Mouse (Mus musculus) telencephalon, adult 2 months (tissue): ENCODE data around the gene Tbc1d8.

Source experiments
- DNase-seq: peaks from one replicate; pipeline ENCODE4 v3.0.0-alpha.2; 2011; ENCODE audit warnings: low read depth, low spot score

Tbc1d8 gene

DNA sequence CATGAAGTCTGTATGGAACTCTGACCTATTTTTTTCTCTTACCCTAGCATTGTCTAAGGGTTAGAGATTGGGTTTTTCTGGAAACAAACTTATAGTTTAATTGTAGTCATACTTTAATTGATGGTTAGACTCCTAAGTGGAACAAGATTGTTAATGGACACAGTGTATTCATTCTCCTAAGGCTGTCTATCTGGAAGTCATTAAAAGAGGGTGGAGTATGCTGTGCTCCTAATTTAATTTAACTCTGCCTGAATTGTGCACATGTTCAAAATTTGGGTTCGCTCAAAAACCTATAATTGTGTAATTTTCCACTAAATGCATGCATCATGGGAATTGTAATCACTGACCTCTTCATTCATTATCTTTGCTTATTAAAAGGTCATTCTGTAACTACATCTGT is 113.0 kb downstream of the Tbc1d8 start:
- no peak for DNase-seq

DNA sequence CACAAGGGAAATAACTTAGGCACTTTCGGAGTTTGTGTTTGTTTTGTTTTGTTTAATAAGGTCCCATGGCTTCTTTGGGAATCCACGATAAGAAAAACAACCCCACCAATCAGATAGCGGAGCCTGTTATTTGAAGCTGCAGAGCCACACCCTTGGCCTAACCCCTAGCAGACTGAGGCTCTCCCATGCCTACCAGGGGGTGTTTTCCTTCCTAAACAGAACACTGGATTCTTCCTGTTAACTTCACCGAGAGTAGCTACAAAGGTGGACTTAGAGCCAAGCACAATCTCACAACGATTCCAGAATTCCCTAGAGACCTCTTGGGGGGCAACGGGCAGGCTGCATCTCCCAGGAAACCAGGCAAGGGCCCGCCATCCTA is 116.1 kb downstream of the Tbc1d8 start:
- DNase-seq = no peak

DNA sequence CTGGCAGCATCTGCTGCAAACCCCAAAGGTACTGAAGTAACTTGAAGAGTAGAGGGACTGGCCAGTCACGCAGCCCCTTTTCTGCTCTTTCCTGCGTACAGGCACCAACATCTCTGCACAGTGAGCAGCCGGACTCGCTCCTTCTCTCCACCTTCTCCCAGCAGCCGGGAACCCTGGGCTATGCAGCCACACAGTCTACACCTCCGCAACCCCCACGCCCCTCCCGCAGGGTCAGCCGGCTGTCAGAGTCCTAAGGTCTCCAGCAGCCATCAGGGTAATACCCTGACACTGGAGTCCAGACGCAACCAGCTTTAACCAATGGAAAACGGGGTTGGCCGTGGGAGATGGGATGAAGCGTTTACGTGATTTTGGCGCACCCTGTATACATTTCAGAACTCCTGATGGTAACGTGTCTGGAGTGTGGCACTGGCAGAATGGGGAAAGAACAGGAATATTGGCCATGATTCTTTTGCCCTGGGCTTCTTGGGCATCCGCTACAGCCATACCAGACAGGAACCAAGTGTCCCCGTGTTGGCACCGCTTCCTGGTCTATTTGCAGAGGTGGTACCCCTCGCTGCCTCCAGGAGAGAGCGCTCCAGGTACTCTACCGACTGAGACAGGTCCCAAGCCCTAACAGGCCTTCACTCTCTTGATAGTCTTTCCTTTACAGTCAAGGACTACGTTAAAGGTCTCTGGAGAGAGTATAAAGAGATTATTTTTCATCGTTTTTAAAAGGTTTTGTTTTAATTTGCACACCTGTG is 116.6 kb downstream of the Tbc1d8 start:
- DNase-seq = no peak

DNA sequence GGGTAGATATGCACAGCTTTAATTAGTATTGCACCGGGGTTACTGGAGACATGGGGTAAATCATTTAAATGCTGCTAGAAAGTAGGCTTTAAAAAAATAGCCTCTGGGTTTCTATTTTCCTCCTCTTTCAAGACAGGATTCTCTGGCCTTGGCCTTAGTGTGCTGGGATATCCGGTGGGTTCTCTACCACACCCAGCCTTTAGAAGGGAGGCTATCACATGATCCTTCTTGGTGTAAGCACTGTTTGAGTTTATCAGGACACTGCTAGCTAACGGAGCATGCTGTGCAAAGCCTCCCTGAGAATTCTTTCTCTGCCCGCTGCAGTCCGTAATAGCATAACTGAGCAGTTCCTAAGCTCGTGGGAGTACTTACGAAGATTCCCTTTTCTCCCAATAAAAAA is 129.1 kb downstream of the Tbc1d8 start:
- no peak for DNase-seq

DNA sequence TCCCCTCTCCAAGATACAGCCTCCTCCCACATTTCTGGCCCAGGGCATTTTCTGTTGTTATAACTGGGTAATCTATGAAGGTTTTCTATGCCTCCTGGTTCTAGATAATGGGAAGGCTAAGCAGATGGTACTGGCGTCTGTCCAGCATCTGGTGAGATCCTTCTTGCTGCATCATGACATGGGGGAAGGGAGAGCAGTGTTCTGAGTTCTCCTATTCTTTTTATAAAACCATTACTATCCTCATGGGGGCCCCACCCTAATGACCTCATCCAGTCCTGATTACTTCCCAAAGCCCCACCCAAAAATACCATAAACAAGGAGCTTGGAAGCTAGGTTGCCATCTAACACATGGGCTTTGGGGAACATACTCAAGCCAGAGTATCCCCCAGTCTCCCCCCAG is 129.6 kb downstream of the Tbc1d8 start:
- DNase-seq = no peak

DNA sequence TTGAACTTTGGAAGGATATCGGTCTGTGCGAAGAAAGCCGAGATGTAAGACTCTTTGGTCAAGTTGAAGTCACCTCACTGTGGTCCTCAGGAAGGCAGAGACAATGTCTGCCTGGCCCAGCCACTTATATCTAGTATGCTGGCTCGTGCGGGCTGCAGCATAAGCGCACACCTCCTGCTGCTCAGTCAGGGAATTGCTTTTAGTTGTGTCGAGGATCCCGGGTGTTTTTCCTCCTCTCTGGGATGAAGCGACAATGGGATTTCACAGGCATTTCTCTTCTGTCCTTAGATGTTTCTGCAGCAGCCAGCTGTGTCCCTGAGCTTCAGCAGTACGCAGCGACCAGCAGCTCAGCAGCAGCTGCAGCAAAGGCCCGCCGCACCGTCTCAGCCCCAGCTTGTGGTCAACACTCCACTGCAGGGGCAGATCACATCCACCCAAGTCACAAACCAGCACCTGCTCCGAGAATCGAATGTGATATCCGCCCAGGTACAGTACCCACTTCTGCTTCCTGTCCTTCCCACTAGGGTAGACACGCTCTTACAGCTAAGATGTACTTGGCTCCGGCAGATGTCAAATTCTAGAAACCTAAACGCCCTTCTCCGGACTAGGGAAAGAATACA is 133.5 kb downstream of the Tbc1d8 start:
- DNase-seq = no peak

DNA sequence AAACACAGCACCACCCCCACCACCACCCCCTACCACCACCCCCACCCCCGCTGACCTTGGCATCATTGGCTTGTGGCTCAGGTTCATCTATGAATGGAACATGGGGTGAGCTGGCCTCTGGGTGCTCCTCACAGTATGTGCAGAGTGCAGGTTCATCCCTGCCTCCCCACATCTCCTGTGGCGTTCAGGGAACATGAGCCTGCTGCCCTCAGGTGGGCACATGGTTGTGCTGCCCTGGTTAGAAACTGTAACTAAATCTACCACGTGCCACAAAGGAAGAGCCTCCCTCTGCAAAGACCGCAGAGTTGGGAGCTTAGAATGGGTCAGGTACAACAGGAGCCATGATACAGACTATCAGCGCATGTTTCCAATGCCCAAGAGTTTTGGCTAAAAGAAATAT is 135.3 kb downstream of the Tbc1d8 start:
- DNase-seq = no peak

DNA sequence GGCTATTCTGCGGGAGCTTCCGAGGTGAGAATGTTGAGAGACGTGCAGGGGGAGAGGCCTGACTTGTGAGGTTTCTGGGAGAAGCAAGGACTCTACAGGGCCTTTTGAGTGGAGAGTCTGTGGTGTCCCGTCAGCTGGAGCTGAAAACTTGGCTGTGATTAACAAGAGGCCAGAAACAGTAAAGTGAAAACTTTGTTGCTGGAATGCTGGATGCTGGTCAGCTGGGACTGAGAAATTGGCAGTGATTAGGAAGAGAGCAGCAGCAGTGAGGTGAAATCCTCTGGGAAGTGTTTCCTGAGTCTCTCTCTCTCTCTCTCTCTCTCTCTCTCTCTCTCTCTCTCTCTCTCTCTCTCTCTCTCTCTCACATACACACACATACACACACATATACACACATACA is 136.7 kb downstream of the Tbc1d8 start:
- DNase-seq = no peak

DNA sequence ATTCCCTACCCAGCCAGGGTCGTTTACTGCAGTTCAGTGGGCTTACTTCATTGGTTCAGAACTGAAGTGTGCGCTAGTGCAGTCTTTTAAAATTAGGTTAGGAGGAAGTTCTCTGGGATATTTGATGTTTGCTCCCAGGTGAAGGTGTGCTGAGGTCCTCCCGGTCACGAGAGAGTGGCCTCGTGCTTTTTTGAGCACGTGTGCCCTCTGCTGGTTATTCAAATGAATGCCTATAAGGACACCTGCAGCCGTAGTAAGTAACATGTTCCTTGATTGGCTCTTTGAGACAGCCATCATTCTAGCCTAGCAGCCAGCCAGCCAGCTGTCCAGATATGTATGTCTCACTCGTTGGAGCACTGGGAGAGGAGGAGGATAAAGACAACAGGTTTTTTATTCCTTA is 137.9 kb downstream of the Tbc1d8 start:
- DNase-seq = no peak

DNA sequence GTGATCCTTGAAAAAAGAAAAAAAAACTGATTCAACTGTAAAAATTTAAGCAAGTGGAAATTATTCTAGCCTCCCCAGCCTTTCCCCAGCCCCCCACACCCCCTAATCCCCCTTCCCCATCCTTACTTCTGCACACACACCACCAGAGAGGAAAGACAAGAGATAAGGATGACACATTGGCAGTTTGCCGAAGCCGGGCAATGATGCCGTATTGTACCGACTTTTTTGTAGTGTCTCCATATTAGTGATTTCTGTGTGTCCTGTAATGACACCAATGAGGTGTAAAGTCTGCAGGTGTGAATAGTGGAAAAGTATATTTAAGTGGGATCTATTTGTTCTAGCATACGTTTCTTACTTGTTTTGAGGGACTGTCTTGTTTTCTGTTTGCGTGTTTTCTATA is 138.4 kb downstream of the Tbc1d8 start:
- no peak for DNase-seq

DNA sequence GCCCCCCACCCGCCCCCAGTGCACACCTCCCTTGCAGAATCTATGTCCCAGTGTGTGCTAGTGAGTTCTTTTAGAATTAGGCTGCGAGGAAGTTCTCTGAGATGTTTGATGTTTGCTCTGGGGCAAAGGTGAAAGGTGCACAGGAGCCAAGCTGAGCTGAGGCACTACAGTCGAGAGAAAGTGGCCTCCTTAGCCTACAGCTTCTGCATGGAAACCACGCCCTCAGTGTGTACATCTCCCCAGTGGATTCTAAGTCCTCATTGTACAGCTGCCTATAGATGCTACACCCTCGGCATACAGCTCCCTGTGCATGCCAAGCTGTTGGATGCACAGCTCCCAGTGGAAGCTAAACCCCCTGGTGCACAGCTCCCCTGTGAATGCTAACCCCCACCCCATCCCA is 139.1 kb downstream of the Tbc1d8 start:
- no peak for DNase-seq

DNA sequence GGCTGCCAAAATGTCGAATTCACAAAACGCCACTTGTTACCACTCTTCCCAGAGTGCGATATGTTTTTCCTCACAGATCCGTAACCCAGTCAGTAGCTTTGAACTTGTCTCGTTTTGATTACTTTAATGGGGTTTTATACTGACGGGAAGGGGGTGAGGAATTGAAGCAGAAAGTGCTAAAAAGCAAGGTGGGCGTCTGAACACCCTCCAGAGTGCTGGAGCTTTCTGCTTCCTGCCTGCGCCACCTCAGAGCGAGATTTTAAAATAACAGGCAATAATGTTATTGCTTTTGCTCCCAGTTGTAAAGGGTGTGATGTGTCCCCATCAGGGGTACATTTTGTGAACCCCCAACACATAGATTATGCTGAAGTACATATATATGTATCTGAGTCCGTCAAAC is 139.7 kb downstream of the Tbc1d8 start:
- no peak for DNase-seq

DNA sequence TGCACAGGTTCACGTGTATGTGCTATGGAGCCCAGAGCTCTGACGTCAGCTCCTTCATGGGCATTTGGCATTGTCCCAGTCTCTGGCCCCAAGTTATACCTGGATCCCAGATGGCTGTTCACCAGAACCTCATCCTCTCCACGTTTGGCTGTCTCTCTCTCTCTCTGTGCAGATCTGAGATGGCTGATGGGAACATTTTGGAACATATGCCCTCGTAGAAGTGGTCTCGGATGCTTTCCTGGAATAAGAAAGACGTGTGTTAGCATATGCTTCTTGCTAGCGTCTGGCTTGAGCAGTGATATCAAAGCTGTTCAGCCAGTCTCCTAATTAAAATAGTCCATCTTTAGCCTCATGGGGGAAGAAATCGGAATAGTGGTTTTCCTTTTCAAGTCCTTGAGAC is 141.8 kb downstream of the Tbc1d8 start:
- DNase-seq = no peak

DNA sequence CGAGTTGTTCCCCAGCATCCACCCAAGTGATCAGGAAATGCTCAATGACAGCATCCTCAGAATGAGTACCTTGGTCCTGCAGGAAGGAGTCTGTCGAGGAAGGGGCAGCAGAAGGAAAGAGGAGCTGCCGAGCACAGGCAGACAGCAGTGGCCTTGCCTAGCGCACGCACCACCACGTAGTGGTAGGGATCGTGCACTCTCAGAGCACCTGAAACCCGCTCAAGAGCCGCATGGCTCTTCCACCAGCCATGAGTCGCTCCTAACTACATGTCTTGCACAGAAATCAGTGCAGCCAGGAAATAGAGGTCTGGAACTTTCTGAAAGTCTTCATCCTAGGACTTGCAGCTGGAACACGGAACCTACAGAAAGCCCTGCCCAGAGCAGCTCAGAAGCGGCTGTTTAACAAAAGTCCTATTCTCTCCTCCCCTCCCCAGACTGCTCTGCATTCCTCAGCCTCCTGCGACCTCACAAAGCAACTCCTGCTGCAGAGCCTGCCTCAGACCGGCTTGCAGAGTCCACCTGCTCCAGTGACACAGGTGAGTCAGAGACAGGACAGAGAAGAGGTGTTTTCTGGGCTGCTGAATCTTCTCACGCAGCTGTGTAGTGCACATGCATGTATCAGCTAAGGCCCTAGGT is 142.9 kb downstream of the Tbc1d8 start:
- DNase-seq = no peak

DNA sequence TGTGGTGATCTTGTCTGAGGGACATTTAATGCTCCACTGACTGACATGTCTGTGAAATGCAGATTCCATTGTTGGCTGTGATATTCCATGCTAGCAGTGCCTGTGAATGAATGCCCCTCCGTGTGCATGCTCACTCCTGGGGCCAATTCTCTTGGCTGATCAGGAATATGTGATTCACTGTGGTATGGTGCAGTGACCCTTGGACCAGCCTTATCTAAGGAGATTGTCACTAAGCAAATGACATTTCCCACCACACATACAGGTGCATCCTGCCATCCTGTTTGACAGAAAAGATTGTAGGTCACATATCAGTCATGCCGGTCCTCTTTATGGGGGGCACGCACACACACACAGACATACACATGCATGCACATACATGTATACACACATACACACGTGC is 146.1 kb downstream of the Tbc1d8 start:
- DNase-seq = no peak

DNA sequence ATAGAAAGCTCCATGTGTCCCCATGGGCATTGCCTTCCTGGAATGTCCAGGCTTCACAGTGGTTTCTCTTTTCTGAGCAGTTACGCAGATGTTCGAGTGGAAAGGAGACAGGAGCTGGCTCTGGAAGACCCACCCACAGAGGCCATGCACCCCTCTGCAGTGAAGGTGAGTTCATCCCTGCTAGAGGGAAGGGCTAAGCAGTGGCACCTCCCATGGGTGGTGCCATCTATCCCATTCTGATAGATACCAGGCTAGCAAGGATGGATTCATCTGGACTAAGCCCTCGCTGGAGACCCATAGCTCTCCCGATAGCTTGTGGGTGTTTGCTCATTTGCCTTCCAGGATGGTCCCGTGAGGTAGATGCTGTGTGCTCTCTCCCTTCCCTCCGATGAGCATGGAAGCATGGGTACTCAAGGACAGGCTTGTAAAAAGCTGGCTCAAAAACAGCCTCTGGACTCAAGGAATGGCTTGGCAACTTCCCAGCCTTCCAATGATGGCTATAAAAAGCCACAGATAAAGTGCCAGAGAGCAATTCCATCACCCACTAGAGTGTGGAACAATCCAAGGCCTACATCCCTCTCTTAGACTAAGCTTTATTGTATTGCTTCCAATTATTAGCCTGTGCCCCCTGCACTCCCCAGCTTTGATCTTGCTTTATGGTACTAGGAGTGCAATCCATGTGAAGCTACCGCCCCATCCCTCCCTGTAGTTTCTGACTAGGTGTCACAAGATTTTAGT is 147.5 kb downstream of the Tbc1d8 start:
- DNase-seq = no peak

DNA sequence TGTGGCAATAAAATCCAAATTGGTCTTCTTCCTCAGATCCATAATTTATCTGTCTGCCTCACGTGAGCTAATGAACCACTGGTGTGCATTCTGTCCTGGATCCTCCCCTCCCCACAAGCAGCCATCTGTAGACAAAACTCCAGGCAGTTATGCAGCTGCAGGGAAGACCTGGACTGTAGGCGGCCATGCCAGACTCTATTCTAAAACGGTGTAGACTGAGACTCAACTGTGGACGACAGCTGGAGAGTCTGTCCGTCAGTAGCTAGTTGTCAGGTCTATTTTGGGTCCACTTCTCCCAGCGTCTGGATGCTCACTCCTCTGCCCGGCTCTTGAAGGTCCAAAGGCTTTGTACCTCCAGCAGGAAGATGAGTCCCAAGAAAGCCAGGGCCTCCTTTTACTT is 151.0 kb downstream of the Tbc1d8 start:
- no peak for DNase-seq

DNA sequence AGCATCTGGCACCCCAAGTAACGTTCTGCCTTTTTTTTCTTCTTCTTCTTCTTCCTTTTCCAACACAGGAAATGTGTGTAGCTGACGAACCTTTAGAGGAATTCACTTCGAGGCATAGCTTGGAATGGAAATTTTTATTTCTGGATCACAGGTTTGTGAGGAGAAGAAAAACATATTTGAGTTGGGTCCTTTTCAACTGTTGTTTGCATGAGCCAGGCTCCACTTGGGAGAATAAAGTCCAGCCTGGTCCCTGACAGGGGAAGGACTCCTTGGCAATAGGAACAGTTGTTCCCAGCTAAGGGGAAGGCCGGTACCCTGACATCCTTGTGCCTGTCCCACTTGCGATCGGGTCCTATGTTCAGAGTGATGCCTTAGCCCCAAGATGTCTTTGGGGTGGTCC is 153.3 kb downstream of the Tbc1d8 start:
- no peak for DNase-seq

DNA sequence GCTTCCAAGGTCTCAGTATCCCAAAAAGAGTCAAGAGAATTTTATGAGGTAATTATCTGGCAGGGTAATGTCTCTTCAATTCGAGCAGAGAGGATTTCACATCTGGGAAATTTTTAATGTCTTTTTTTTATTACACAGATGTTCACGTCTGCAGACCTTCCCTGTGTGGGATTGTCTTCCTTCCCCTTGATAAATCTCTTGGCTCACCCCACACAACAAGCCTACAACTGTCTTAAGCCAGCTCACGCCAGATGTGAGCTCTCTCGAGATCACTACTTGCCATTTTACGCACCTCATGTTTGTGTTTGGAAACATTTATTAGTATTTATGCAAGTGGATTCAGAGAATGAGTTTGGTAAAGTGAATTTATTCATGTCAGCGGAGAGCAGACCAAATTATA is 156.6 kb downstream of the Tbc1d8 start:
- DNase-seq = no peak
